Mouse (Mus musculus): ENCODE data around the gene Foxn3.
A peak's percentile ranks its signal among the peaks of the same experiment; 100 is the strongest.

The Foxn3 gene

DNA sequence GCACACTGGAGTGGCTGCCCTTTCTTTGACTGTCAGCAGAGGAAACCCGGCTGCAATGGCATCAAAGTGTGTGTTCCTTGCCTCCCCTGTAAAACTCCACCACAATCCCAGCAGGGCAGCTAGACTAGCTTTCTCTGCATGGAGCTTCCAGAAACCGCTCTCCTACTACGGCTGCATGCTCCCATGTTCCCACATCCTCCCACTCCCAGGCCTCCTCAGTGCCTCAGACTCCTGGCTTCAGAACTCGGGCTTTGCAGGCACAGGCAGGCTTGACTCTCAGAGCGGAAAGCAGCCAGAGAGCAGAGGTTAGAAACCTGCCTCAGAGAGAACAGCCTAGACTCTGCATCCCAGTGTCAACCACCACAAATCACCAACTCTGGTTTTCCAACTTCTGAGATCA, 147.8 kb downstream of the Foxn3 start:
- no peak for DNase-seq (ENCODE audit: low spot score)

DNA sequence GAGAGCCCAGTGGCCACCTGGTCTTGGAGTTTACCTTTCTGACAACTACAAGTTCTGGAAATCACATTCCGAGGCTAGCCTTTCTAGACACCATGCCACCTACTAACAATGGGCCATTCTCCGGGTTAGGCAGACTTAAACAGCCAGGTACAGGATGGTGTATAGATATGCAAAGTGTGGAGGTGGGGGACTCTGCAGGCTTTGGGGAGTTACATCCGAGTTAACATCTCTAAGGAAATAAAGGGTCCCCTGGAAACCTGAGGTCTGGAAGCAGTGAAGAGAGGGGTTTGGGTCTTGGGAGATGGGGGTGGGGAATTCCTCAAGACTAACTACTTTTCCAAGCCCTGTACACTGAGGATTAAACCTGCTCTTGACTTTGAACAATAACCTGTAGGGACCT, 150.9 kb downstream of the Foxn3 start:
- DNase-seq (ENCODE audit: low spot score), result no peak

DNA sequence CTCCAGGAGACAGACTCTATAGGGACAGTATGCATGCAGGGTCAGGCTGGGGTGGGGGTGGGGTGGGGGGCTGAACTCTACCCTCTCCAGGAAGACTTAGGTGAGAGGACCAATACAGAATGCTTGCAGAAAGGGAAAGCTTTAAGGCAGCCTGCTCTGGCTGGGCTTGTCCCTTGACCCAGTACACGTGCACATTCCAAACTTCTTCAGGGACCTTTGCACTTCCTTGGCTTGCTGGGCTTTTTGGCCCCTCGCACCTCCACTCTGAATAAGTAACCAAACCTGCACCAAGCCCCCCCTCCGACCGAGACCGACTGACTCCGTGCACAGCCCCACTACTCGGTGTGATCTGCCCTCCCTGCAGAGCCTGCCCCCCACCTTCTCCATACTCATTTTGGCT, 151.3 kb downstream of the Foxn3 start:
- DNase-seq (ENCODE audit: low spot score), result no peak

DNA sequence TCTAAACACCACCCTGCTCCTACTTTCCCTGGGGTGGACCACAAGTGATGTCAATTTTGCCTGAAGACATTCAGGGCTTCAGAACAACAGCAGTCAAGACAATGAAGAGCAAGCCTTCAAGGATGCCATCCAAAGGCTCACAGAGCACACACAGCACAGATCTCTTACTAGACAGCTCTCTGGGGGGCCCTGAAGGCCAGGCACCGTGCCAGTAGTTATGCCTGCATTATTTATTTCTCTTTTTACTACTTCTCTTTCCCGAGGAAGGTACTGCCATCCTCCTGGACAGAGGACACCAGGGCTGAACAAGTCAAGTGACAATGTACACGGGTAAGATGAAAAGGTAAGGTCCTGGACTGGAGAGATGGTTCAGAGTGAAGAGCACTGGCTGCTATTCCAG, 154.7 kb downstream of the Foxn3 start:
- DNase-seq (ENCODE audit: low spot score), result no peak

DNA sequence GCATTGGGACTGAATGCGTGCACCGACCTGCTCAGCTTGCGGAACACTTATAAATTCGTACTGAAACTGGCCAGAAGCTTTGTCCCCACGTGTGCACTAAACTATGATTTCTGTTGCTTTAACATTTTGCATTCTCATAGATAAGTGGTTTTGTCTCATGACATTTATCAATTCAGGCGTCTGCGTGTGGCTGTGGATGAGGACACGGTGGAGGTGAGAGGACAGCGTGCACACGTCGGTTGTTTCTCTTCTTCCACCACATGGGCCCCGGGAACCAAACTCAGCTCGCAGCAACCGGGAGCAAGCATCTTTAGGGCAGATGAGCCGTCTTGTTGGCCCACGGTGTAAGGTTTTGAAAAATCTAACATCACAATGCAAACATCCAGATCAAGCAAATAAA, 155.3 kb downstream of the Foxn3 start:
- no peak for DNase-seq (ENCODE audit: low spot score)

DNA sequence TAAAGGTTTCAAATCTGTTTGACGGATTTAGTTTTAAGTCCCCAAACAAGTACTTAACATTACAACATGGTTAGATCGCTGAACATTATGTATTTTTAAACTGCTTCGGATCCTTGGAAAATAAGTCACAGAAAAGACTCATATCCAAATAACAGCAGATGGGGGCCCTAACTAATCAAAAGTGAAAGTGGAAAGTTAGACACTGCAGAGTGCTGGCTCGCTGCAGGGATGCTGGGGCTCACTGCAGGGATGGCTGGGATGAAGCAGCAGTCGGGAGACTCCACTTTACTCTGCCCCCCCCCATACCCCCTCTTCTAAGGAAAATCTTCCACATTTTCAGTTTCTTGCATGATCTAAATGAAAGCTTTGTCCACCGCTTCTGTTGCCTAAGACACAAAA, 156.1 kb downstream of the Foxn3 start:
- peak; percentile 36 for DNase-seq (ENCODE audit: low spot score)

DNA sequence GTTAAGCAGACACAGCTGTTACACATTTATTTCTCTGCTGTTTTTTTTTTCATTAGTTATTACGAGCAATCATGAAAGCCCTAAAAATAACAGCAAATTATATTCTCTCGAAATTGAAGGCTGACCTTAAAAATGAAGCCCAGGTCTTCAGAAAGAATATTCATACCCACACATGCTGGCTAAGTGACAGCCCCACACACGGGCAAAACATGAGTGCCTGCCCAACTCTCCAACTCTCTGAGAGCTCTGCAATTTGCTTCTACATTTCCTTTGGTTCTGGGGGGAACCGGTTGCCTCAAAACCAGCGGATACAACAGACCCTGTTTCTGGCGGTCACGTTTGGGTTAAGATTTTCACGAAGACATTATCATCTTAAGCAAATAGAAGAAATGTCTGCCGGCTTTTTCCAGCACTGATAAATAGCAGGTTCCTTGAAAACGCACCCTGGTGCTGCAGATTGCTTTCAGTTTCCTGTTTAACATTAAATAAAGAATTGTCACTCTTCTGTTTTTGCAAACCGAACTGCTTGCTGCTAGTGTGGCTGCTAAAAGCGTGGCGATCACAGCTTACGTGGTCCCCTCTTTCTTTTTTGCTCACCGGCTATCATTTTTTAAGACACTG, 156.6 kb downstream of the Foxn3 start:
- peak; percentile 46 for DNase-seq (ENCODE audit: low spot score)

DNA sequence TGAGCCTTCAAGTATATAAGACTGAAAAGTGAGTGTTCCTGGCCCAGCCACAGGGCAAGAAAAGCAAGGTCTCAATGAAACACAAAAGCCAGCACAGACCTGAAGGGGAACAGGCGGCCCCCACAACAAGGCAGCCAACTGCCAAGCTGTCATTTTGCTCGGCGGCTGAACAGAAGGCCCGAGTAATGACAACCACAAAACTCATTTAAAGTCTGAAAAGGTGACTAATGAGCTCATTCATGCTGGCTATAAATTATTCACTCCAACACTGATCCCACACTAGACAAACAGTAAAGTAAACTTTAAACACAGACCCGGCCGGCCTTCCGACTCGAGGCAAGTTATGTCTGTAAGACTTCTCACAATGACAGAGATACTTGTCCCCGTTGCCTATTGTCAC, 157.1 kb downstream of the Foxn3 start:
- peak; percentile 29 for DNase-seq (ENCODE audit: low spot score)

DNA sequence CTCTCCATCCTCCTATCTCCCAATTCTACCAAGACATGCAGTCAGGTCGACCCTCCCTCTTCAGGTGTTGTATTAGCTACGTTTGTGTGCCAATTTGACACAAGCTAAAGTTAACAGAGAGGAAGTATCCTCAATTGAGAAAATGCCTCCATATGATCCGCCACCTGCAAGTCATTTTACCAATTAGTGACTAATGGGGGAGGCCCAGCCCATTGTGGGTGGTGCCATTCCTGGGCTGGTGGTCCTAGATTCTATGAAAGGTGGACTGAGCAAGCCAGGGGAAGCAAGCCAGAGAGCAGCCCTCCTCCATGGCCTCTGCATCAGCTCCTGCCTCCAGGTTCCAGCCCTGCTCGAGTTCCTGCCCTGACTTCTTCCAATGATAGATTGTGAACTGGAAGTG, 158.0 kb downstream of the Foxn3 start:
- no peak for DNase-seq (ENCODE audit: low spot score)

DNA sequence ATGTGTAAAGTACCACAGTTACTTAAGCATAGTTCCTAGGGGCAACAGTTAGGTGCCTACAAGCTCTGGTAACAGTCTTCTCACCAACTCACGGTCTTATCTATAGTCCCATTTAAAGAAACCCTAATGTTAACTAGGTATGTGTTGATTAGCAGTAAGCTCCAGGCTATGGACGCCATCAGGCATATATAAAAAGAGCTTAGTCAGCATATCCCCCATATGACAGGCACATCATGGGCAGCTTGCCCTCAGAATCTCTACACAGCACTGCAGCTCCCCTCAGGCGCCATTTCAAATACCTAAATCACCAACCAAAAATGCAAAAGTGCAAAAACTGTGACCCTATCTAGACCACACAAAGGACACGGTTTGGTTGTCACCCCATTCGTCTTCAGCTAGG, 160.4 kb downstream of the Foxn3 start:
- no peak for DNase-seq (ENCODE audit: low spot score)

DNA sequence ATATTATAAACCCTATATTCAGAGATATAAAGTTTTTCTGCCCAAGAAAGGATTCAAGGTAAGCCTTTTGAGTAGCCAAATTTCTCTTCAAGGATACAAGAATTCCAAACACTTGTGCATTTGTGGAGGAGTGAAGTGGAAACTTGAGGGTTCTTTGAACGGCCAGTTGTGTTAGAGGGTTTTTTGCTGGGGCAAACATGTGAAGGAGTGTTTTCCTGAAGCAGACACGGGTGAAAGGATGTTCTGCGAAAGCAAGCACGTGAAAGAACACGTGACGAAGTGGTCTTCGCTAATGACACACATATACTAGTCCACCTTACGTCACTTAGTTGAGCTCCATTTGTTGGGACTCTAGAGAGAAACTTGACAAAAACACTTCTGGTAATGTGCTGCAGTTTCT, 162.5 kb downstream of the Foxn3 start:
- no peak for DNase-seq (ENCODE audit: low spot score)

DNA sequence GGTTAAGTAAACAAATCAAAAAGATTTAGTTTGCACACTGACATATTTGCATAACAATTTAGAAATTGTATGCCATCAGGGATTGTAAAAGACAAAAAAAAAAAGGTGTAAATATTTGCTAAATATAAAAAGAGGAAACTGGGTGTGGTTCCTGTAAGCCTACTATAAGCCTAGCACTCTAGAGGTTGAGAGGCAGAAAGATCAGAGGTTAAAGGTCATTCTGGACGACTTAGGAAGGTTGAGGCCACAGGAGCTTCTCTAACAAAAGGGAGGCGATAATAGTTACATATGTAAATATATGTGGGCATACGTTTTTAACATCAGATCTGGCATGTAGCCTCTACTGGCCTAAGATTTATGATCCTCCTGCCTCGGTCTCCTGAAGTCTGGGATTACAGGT, 163.8 kb downstream of the Foxn3 start:
- no peak for DNase-seq (ENCODE audit: low spot score)

DNA sequence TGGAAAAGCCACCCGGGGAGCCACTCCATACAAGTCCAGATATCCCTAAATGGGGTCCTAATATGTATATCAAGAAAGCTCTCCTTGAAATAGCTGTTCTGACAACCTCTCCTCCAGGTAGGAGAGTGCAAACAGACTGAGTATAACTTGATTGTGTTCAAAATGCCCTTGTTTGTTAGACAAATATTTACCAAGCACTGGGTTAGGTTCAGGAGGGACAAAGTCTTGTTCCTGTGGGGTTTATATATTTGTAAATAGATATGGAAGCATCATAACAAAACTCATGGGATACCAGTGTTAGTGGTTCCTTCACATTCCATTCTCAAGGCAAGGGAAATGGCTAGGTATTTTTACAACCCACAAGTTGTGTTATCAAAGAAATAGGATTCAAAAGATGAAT, 166.9 kb downstream of the Foxn3 start:
- DNase-seq (ENCODE audit: low spot score), result no peak

DNA sequence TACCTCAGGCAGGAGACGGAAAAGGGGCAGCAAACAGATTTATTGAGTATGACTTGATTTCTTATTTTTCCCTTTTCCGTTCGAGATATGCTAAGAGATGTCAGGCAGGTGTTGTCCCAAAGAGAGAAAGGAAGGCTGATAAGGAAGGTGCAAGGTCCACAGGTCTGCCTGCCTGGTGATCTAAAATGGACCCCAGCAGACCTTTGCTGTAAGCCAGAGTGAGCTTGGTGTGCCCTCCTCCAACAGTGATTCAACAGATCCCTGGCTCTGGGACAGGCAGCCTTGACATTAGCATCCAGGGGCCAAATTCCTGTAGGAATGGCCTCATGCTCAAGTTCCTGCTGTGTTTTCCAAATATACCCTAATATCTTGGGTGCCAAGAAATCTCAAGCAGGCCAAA, 168.3 kb downstream of the Foxn3 start:
- DNase-seq (ENCODE audit: low spot score), result no peak

DNA sequence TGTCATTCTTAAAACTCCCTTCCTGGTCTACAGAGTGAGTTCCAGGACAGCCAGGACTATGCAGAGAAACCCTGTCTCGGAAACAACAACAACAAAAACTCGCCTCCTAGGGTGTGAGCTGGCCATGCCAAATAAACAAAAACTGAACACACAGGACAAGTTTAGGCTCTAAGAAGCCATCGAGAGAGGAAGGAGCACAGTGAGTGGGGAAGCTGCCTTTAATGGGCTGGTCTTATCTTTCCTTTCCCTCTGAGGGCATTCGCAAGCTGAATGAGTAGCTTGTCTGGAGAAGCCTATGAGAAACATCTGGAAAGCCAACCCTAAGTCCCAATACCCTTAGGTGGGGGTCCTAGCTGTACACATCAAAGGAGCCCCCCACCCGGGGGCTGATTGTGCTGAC, 168.7 kb downstream of the Foxn3 start:
- no peak for DNase-seq (ENCODE audit: low spot score)

DNA sequence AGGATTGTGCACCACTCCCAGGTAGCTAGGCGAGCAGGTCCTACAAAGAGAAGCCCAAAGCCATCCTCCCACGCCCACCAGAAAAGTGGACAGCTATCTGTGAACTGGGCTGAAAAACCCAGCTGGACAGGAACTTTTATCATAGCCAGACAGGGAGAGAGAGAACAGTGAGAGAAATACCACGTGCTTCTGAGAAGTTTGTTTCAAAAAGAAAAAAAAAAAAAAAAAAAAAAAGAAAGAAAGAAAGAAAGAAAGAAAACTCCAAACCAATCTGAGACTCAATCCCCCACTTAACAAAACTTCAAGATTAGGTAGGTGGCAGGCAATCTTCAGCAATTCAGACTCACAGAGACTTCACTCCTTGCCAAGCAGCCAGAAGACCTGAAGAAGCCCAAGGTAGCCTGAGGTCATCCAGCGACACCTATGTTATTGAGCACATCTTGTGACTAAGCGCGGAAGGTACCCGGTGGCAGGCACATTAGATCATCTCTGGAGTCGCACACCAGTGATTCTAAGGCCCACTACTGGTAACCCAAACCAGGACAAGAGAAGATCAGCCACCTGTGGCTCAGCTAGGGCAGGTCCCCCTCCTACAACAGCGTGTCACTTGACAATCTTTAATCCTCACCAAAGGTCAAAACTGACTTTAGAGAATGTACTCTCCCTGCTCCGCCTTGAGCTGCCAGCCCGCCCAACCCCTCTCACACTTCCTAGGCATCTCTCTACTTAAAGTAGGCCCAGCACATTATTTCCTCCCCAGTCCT, 169.3 kb downstream of the Foxn3 start:
- no peak for DNase-seq (ENCODE audit: low spot score)

DNA sequence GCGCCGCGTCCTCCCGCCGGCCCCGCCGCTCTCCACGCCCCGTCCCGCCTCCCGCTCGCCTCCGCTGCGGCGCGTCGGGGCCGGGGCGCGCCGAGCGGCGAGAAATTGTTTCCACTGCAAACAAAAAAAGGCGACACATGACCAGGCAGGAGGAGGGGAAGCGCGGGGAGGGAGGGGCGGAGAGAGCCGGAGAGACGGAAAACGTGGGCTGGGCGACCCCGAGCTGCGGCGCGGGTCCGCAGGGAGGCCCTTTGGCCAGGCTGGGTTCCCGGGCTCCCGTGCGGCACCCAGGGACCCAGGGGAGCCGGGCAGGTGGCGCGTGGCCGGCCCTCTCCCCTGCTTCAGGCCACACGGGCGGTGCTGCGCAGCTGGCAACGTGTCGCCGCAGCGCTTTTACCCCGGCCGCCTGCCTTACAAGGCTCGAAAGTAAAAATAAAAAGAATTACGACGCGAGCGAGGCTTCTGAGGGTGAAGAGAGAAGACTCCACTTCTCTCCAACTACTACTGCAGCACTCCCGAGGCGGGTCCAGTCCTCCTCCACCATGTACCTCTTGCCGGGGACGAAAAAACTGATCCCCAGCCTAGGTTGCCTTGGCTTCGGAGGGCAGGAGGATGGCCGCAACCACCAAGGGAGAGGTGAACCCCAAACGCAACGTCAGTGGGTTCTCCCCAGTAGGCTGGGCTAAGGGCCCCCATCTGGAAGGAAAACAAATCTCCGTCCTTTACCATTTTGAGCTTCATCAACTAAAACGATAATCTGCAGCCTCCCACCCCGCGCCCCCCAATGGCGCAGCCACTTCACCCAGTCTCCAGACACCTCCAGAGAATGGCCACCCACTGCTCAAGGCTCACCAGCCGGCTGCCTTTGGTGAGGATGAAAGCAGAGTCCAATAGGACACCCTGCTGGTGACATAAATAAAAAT, 170.2 kb downstream of the Foxn3 start:
- peak; percentile 53 for DNase-seq (ENCODE audit: low spot score)

DNA sequence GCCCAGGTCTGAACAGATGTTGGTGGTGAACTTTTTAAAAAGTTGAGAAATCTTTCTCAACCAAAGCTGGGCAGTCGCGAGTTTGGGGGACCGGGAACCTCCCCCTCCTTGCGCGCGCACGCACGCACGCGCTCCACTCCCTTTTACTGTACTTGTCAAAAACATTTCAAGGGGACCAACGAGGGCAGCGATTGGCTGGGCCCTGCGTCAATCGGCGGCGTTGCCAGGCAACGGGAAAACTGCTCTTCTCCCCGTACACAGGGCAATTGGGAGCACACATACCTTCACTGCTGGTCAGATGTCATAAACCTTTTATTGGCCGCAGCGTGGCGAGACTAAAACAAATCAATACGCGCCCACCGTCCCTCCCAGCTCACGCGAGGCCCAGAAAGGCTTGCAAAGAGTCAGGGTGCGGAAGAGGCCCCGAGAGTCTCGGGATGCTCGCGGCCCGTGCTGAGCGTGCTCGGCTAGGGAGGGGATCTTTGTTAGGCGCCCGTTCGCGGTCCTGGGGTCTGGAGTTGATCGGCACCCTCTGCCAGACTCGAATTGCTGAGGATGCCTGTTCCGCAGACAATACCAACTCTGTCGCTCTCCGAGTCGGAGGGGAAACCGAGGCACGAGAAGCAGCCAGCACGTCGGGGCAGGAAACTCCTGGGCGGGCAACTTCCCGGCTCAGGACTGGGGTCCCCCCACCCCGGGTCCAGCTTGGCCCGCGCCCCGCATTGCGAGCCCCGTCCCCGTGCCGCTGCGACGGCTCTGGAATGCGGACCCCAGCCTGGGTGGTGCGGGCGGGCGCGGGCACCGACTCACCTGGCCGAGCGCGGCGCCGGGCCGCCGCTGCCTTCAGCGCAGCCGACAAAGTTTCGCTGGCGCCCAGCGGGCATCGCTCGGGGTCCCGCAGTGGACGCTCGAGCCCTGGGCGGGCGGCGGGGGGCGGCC, 171.2 kb downstream of the Foxn3 start:
- DNase-seq (ENCODE audit: low spot score), result peak; percentile 98

DNA sequence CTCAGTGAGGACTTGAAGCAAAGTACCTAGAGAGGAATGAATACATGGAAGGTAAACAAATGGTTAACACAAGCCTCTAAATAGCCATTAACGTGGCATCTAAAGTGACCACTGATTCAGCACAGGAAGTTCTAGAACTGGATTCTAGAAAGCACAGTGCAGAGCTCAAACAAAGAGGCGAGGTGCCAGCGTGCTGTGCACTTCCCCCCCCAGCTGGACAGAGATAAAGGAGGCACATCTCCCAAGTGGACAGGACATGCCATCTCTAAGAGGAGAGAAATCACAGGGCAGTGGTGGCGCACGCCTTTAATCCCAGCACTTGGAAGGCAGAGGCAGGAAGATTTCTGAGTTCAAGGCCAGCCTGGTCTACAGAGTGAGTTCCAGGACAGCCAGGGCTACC, 173.0 kb downstream of the Foxn3 start:
- no peak for DNase-seq (ENCODE audit: low spot score)

DNA sequence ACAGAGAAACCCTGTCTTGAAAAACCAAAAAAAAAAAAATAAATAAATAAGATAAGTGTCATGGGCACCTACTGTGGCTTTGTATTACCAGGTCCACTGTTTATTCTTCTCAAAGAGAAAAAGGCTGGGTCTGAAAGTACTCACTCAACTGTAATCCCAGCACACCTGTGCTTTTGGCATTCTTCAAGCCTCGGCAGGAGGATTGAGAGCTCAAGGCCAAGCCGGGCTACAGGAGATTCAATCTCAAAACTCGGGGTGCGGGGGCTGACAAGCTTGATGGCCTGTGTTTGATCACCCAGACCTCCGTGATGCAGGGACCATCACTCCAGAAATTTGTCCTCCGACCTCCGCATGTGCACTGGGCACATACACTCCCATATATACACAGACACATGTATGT, 174.1 kb downstream of the Foxn3 start:
- no peak for DNase-seq (ENCODE audit: low spot score)

DNA sequence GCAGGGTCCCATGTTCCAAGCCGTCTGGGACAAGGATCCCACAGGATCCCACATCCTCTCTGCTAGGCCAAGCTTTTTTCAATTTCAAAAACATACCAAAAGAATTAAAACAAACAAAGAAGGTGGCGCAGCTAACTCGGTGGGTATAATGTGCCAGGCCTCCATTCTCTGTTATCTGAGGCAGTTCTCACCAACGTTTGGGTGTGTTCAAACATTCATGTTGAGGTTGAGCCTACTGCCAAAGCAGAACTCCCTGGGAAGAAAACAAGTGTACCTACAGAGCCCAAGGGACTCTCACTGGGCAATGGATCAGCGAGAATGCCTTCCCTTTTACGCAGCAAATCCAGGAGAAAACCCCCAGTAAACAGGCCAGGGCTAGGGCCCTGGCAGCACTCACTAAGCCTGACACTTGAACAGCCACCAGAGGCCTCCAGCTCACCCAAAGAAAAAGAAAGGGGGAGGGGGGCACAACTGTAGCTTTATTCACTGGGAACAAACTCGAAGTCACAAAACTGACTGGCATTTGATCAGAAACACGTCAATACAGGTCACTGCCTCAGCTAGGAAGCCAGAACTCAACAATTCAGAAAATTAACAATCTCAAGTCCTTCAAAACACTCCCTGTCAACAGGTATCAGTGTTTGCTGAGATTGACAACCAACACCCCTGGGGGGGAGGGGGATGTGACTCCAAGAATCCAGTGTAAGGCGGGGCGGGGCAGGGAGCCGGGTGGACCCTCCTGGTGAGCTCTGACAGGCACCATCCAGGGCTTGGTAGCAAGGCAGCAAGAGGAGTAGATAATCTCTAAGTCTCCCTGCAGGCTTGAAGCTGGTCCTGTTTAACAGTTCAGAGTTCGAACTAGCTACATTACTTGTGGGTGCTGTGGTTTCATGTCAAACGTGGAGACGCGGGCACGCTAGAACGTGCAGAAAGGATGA, 177.2 kb downstream of the Foxn3 start:
- no peak for DNase-seq (ENCODE audit: low spot score)

Measured in c-Kit-positive CD71-positive TER-119-positive erythroid progenitor cells, embryonic 14.5 days (primary cell).